Mouse (Mus musculus) 416B (cell line): ENCODE results near the gene Naf1.

Experiments used
- DNase-seq: peaks from one replicate; pipeline ENCODE4 v3.0.0; 2011; ENCODE audit warnings: low read depth

The Naf1 gene

DNA sequence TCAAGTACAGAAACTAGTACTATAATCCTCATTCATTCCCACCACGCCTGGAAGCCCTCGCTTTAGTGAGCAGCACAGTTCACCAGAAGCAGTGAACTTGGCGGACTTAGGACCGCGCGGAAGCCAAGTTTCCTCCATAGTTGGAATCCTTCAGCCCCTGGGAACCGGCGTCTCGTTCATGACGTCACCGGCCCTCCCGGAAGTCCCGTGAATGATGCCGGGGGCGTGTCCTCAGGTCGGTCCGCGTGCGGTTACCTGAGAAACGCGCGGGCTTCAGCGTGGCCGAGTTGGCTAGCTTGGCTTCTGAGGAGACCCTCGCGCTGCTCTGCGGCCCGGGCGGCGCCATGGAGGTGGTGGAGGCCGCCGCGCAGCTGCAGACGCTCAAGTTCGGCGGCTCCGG, at the start of gene Naf1:
TSS of gene Naf1 (plus strand) at position 195 of the 400 bp plus-strand sequence.
- peak; percentile 96 for DNase-seq

DNA sequence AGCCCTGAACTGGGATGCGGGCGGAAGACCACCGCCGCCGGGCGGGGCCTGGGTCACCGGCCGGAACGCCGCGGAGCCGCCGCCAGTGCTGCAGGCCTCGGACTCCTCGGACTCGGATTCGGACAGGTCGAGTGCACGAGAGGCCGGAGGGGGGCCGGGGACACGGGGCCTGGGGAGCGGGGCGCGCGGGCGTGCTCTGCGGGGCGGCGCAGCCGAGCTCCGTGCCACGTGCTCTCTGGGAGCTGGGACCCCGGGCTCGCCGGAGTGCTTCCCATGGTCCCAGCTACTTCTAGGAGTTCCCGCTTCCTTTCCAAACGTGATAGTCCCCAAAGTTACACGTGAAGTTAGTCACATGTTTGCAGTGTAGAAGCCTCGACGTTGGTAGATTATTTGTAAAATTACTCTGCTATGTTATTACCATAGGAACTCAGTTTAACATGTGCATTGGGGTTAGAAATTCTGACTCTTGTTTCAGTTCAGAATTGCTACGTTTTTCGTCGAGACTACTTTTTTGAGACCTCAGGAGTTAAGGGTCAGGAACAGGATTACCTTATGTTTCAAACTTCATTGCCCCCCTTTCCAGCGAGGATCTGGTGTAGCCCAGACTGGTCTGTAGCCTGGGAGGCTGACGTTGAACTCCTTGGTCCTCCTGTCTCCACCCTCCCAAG, 1.0 kb downstream of the Naf1 start:
- DNase-seq, result peak; percentile 43

DNA sequence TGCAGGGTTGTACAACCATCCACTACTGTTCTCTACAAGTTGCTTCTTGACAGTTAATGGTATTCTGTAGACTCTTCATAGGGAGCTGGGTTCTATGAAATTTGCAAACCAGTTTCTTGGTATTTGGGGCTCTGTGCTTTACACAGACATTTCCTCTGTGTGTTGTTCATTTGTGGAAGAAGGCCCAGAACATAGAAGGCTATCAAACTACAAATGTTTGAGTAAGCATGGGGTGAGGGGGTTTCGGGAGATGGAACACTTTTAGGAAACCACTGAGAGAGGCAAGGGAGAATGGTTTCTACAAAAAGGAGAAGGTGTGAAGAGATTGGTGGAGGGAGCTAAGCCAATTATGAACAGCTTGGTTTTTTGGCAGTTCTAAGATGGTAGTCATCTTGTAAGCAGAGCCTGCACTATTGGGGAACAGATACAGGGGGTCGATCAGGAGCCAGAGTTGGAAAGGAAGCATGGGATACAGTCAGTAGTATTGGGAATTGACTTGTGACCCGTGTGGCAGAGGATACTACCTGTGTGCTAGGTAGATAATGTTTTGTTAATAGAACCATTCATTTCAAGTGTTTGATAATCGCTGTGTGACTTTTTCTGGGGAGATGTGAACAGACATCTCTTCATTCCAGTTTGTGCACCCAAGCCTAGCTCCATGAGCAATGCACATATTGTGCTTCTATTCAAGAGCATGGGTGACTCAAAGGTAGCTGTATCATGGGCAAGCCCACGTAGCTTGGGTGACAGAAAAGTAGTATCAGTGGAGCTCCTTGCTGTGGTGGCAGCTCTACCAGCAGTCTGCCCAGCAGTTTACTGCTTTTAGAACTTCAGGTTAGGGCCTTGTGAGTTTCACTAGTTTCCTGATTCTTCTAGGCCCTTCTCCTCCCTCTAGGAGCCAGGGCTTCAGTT, 1.8 kb downstream of the Naf1 start:
- DNase-seq, result peak; percentile 31

DNA sequence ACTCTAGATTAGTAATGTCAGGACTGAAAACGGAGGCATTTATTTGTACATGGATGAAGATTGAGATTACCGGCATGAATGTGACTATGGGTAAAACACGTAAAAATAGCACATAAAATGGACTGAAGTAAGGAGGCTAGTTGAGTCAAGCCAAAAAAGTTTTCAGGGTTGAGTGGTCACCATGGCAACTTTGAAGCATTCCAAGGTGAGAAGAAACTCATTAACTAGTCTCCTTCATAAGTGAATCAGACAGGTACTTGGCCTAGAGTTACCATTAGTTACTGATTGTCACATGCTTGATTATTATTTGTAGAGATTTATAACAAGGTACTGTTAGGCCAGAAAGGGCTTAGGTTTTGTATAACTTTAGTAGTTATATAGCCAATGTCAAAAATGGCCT, 3.7 kb downstream of the Naf1 start:
- DNase-seq, result no peak

DNA sequence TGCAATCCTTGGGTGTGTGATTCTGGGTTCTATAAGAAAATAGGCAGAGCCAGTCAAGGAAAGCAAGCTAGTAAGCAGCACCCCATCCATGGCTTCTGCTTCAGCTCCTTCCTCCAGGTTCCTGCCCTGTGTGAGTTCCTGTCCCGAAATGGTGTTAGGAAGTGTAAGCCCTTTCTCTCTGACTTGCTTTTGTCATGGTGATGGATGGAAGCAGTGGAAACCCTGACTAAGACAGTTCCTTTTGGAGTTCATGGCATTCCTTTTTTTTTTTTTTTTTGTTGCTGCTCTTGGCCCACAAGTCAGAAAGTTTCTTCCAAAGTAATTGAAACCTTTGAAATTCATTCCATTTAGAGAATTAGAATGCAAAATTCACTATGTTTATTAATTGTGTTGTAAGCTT, 5.1 kb downstream of the Naf1 start:
- no peak for DNase-seq

DNA sequence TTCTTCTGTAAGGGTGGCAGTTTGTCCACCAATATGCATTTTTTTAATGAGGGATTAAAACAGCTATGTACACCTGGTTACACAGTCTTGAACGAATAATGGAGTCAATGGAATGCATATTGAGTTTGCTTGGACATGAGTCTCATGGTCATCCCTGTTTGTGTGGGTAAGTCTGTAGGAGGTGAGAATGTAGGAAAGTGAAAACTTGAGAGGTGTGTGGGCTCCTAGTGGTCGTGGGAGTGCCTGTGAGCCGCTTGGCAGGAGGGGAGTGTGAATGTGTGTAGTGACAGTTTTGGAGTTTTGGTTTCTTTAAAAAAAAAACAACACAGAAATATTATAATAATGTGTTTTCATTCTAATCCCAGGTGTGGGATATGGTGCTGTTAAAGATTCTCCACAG, 7.7 kb downstream of the Naf1 start:
- DNase-seq, result no peak

DNA sequence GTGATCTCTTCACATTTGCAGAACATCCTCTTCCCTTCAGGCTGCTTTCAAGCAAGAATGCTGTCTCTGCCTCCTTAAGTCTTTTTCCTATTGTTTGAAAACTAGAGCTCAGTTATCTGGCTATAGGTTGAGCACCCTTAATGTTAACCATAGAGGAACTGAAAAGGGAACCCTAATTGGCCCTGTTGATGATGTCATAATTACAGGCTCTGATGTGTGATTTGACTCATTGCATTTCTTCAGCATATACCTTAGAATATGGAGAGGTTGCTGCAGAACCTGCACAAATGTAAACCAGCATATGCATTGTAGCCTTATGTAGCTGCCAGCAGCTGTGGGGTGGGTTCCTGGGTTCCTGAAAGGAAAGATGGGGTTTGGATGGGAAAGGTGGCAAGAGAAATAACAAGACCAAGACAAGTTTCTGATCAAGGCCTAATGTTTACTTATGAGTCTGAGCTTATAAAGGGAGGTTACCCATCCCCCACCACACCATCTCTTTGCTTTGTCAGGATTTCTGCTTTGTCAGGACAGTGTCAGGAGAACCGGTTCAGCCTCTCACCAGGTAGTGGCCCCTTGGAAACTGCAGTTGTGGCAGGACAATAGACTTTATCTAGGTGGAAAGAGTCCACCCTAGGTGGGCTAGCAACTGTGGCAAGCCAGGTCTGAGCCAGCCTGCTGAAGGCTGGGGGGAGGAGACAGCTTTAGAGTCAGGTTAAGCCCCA, 9.4 kb downstream of the Naf1 start:
- no peak for DNase-seq

DNA sequence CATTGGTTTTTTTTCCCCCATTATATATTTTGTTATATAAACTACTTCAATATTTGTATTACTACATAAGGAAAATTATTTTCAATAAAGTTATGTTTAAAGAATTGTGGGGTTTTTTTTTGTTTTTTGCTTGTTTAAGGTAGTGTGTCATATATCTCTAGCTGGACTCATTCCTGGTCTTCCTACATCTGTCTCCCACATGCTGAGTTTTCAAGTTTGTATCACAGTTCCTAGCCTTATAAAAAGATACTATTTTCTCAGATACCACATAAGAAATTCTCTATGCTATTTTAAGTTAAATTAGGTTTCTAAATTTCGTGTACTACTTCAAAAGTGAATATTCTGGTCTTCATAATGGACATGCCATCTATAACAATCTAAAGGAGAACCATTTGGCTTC, 23.8 kb downstream of the Naf1 start:
- no peak for DNase-seq

DNA sequence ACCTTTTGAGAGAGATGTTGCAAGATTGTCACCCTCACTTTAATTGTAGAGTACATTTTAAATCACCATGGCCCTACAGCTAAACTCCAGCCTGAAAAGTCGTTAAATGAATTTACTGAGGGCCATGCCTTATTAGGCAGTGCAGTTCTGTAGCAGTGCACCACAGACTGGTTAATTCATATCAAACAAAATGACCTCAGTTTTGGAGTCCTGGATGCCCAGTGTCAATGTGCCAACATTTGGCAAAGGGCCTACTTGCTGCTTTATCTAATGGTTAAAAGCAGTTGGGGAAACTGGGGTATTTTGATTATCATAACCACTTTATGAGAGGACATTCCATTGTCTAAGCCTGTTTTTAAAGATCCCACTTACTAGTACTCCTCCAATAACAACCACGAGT, 31.9 kb downstream of the Naf1 start:
- DNase-seq, result no peak

DNA sequence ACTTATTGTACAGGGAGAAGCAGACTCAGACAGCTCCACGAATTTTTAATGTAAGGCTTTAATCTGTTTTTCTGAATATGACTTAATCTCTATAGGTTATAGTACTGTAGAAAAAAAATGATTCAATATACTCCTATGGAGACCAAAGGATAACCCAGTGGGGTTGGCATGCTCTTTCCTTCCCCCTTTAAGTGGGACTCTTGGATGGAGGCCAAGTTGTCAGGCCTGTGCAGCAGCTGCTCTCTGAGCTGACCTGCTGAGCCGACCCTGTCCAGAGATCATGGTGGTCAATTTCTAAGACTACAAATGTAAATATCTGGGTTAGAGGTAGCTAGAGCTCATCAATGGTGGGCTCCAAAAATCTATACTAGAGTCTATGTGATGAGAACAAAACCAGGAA, 45.0 kb downstream of the Naf1 start:
- no peak for DNase-seq

DNA sequence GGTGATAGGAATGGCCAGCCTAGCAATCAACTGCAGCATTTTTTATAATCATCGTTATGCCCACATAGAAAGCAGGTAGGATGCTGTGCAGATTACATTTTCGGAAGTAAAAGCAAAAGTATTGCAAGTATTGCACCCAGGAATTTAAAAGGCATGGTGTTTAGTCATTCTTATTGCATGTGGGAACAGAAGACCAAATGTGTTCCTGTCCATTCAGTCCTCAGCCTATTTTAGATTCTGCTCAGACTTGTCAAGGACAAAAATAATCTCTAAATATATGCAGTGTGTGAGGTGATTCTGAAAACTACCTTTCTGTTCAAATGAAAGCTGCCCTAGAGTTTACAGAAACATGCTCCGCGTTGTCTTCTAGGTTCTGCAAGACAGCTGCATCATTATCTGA, 45.5 kb downstream of the Naf1 start:
- no peak for DNase-seq

DNA sequence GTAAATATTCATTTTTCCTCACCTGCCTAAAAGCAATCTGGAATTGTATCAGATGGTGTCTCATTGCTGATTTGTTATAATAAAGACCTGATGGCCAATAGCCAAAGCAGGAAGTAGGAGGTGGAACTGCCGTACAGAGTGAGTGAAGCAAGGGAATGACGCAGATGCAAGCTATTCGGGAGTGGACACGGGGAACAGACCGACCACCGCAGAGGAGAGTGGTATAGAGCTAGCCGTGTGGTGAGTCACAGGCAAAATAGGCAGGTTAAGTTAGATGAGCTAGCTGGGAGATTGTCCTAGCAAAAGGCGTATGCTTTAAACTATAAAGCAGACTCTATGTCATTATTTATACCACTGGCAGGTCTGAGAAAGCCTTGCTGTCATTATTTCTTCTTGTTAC, 46.1 kb downstream of the Naf1 start:
- no peak for DNase-seq

DNA sequence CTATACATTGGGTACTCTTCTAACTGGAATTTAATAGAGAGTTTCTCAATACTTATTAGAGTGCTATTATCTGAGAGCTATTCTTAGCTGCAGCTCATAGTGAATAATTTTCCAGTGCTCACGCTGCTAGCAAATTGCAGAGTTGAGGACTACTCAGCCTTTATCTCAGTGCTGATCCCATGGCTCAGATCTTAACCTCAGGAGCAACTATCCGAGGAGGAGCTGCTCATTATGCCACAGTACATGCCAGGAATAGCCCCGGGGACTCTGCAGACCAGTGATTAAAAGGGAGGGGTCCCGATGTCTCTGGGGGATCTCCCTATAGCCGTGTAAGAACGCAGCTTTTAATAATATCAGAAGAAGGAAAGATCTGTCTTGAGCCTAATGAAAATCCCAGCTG, 50.7 kb downstream of the Naf1 start:
- no peak for DNase-seq

DNA sequence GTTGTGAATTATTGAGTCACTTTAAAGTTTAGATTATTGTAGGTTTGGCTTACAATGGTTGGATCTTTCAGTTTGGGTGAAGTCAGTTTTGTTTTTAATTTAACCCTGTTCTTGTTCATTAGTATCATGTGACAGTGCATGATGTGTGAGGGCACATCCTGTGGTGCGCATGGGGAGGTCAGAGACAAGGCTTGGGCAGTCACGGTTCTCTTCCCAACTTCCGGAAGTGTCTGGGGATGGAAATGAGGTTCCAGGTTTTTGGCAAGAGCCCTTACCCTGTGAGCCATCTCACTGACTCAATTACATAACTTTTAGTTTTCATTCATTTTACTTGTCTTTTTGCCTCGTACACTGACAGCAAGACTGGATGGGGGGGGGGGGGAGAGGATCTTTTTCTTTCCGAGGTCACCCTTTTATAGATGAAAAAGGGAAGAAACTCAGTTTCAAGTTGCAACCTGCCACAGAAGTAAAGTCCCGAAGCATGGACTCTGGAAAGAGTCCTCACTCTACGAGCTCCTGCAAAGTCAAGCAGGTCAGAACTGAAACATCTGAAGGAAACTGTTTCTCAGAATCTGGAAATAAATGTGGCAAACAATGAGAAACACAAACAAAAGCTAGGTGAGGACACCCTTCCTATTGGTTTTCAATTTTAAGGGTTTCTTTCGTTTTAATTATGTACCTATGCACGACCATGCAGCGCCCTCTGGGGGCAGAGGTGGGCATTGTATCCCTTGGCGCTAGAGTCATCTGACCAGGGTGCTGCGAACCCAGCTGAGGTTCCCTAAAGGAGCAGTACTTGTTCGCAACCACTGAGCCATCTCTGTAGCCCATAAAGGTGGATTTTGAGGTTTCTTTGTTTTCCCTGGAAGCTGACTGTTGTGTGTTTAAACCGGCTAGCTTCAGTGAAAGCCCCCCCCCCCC, 53.9 kb downstream of the Naf1 start:
- DNase-seq, result peak; percentile 83

DNA sequence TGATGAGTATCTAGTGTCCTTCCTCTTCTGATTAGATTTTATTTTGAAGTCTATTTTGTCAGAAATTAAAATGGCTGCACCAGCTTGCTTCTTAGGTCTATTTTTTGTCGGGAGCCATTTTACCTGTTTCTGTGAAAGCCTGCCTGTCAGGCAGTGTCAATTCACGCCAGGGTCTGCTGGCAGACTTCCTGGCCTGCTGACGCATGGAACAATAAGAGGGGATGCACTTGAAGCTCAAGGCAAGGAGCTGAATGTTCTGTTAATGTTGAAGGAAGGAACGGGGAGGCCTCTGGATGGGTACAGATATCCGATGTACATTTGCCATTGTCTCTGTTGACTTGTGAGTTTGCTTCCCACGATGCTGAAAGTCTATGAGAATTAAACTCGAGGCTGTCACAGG, 56.0 kb downstream of the Naf1 start:
- no peak for DNase-seq

DNA sequence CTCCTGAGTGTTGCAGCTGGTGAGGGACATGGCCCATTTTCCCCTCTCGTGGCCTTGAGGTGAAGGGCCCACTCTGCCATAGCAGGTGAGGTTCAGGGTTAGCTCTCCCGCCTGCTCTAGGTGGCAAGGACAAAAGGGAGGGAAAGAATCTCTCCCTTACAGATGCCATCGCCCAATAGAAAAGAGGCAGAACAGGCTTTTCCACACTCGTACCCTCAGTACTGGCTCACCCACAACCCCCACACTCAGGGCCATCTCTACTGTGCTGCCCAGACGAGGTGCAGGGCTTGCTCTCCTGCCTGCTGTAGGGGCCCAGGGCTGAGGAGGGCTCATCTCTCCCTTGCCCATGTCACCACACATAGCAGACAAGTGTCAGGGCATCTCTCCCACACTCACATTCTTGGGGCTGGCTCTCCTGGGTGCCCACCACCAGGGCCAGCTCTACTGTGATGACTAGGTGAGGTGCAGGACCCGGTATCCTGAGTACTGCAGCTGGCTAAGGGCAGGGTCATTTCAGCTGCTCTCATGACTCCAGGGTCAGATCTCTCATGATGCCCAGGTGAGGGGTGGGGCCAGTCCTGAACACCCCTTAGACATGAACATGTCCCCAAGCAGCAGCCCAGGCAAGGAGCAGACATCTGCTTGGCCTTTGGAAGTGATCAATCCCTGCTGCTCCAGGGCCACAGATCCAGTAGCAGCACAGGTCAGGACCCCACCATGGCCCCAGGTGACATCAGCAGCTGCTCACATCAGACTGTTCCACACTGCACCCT, 57.9 kb downstream of the Naf1 start:
- DNase-seq, result no peak

DNA sequence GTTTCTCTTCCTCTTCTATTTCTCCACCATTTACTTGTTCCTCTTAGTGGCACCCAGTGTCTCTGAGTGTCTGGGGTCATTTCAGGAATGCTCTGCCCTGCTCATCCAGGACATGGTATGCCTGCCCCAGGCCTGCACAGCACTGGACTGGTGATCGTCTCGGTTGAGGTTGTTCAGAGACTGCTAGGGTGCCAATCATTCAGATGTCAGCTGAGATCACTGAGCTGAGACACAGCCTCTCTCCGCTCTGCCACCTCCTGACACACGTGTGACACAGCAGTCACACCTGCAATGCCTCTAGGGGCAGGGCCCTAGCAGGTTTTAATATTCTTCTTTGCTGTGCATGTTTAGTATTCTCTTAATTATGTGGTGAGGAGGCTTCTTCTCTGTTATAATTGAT, 58.5 kb downstream of the Naf1 start:
- no peak for DNase-seq

DNA sequence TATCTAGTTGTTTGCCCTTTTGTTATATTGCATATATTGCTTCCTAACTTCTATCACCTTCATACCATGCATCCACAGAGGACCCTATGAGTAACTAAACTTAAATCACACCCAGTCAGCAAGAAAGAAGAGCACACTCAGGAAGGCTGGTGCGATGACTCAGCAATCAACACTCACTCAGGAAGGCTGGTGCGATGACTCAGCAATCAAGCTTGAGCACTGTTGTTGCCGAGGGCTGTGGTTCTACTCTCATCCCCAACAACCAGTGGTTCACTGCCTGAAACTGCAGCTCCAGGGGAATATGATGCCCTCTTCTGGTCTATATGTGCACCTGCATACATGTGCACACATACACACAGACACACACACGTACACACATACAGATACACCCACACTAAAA, 73.7 kb downstream of the Naf1 start:
- DNase-seq, result peak; percentile 61

DNA sequence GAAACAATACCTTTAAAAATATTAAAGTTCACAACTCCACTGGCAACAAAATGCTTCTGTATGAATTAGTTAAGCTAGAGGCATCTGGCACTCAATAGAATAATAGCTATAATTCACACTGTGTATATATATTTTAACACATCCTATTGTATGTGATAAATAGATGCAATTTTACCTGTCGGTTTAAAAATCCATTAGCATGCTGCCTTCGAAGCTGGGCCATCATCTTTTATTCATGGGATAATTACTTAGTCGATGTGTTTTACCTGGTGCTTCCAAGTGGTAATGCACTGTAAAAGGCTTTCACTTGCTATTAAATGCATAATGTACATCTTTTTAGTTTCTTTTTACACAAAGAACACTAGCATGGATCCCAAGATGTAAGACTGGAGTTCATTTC, 76.2 kb downstream of the Naf1 start:
- no peak for DNase-seq
